In genomic region chr10:109713001-109713400, GRCm38 (mm10) we compare ENCODE assay signal across 8 mouse cellular contexts.
DNase-seq lines count a peak whose midpoint lies in the region; ATAC-seq lines count a peak whose summit lies in the region.
"Had no signal": no experiment of that assay in that cellular context is flagged by ENCODE, and none has a peak within 500 bp of the region (broad histone marks: within the 10 kb centered on the region; RNA-seq: fewer than 3 reads in every experiment).

No protein-coding gene starts in this region.

- H3K36me3 ChIP-seq in midbrain, embryonic 11.5 days (ENCODE audit: control insufficient read depth, insufficient read depth, low read length), result no peaks in the 10 kb centered on the region
- no peaks in the 10 kb centered on the region for H3K36me3 ChIP-seq in midbrain, embryonic 10.5 days

- no peaks in the 10 kb centered on the region for H3K27me3 ChIP-seq in midbrain, embryonic 11.5 days (ENCODE audit: control insufficient read depth, insufficient read depth, low read length)
- H3K27me3 ChIP-seq in midbrain, embryonic 10.5 days (ENCODE audit: low read depth, poor library complexity, severe bottlenecking), result no peaks in the 10 kb centered on the region
- H3K27me3 ChIP-seq: megakaryocyte, embryonic 14.5 days had no signal

- DNase-seq in midbrain, embryonic 11.5 days (ENCODE audit: low spot score, missing footprints), result peak; percentile 86
- no peak for DNase-seq in midbrain, embryonic 10.5 days (ENCODE audit: low spot score)
- peak; percentile 16 to 23 for DNase-seq in adrenal gland, postnatal 36 days
- peak; percentile 14 for DNase-seq in embryo, embryonic 11.5 days (ENCODE audit: low read depth, low spot score)
- DNase-seq in left cerebral cortex, postnatal 4 days, result peak; percentile 38
- DNase-seq in spleen, postnatal 4 days (ENCODE audit: low spot score in 2 of 2), result no peak
- DNase-seq in urinary bladder, postnatal 36 days (ENCODE audit: low spot score in 2 of 2), result no peak

- H3K4me3 ChIP-seq in midbrain, embryonic 11.5 days (ENCODE audit: low read depth, low read length), result no peak overlapping the region
- no peak overlapping the region for H3K4me3 ChIP-seq in midbrain, embryonic 10.5 days
- H3K4me3 ChIP-seq: megakaryocyte, embryonic 14.5 days had no signal

- peak; percentile 69; the same call in 1 of the 2 replicates for ATAC-seq in midbrain, embryonic 11.5 days (ENCODE audit: low FRiP score)

- no peaks in the 10 kb centered on the region for H3K4me1 ChIP-seq in midbrain, embryonic 11.5 days (ENCODE audit: control insufficient read depth, insufficient read depth, low read length)
- H3K4me1 ChIP-seq in midbrain, embryonic 10.5 days, result peaks cover 2% of the 10 kb centered on the region; the same call in 1 of the 2 replicates
- H3K4me1 ChIP-seq: megakaryocyte, embryonic 14.5 days had no signal

- no peak overlapping the region for H3K27ac ChIP-seq in midbrain, embryonic 11.5 days (ENCODE audit: low read depth, low read length)
- H3K27ac ChIP-seq in midbrain, embryonic 10.5 days (replicated peaks), result no peak overlapping the region

- no peak overlapping the region for H3K4me2 ChIP-seq in midbrain, embryonic 11.5 days

- 45% methylated on average over 5 of the region's 5 CpGs for WGBS in midbrain, embryonic 11.5 days
- WGBS in midbrain, embryonic 10.5 days, result 43% methylated on average over 5 of the region's 5 CpGs

- no peaks in the 10 kb centered on the region for H3K9me3 ChIP-seq in midbrain, embryonic 11.5 days (ENCODE audit: control insufficient read depth, low read length)
- no peaks in the 10 kb centered on the region for H3K9me3 ChIP-seq in midbrain, embryonic 10.5 days (replicated peaks)

- intact Hi-C loops in left cerebral cortex, postnatal 4 days (cut with DNase I), result loop anchor here (10.0 kb wide), 1 partner anchor 978 kb away; no protein-coding TSS in a partner anchor

- H3K9ac ChIP-seq in midbrain, embryonic 11.5 days (ENCODE audit: low read length), result no peak overlapping the region

Comparison
In these comparisons a context has a peak if more than half of its experiments do, and no peak if none do; other contexts are left out.
1. DNase-seq: peak in midbrain, embryonic 11.5 days (single experiment), adrenal gland, postnatal 36 days (2 of 2), embryo, embryonic 11.5 days (single experiment) and left cerebral cortex, postnatal 4 days (single experiment); none in midbrain, embryonic 10.5 days (single experiment), spleen, postnatal 4 days (0 of 2) and urinary bladder, postnatal 36 days (0 of 2).